Mouse (Mus musculus): ENCODE data around the gene Ptgir. TPM values are rescaled to one million over a fixed set of nuclear protein-coding genes. Genes with fewer than 3 reads are reported as not detected.
"Not testable (repeated sequence)": the region's sequence is repeated elsewhere in the genome, so short reads cannot be mapped to it uniquely, and the experiment has no call there.

Gene Ptgir
- polyA plus RNA-seq, 1 experiment from 2014 or later = 2.3 TPM

DNA sequence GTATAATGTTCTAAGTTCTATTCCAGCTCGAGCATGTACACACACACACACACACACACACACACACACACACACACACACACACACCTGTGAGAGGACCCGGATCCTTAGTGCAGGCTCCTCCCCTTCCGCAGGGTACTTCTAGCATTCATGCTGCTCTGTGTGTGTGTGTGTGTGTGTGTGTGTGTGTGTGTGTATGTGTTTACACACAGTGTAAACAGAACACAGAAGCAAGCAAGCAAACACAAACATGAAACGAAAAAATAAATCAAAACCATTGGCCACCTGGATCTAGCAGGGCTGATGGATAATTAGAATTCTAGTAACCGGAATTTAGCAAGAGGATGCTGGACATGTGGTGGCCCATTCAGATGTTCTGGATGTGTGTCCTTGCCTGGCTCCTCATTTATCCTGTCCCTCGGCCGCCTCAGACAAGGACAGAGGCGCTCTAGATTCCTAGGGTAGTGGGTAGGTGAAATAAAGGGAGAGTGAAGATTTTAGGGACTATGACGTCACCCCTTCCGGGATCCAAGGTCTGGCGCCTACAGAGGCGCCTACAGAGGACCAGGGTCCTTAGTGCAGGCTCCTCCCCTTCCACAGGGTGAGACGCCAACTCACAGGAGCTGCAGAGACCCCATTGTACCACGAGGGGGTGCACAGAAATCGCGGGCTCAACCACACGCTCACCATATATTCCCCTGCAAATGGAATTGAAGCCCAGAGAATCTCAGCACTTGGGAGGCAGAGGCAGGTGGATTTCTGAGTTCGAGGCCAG is 44.8 kb downstream of the Ptgir start:
- Histone ChIP-seq H3K27me3 (replicated peaks; ENCODE audit: control insufficient read depth, insufficient read depth, low read length) (peaks cover 37% of the 10 kb centered on the region), H3K4me3 (ENCODE audit: low read depth, low read length) (no peak overlapping the region), H3K4me2 (ENCODE audit: low read length) (peak overlapping the region; percentile 22; the same call in 1 of the 2 replicates), H3K36me3 (ENCODE audit: control insufficient read depth, insufficient read depth, low read length) (no peaks in the 10 kb centered on the region), H3K9ac (ENCODE audit: low read length) (no peak overlapping the region), H3K4me1 (replicated peaks; ENCODE audit: control insufficient read depth, insufficient read depth, low read length) (peaks cover 29% of the 10 kb centered on the region), H3K9me3 (ENCODE audit: control insufficient read depth, low read length) (no peaks in the 10 kb centered on the region), H3K27ac (ENCODE audit: low read depth) (no peak overlapping the region)
- ATAC-seq (replicated peaks; ENCODE audit: low FRiP score, low TSS enrichment, low read depth) = peak; percentile 80
- peak; percentile 91 for DNase-seq (ENCODE audit: low spot score)
- WGBS = 26% methylated on average over 18 of the region's 18 CpGs

DNA sequence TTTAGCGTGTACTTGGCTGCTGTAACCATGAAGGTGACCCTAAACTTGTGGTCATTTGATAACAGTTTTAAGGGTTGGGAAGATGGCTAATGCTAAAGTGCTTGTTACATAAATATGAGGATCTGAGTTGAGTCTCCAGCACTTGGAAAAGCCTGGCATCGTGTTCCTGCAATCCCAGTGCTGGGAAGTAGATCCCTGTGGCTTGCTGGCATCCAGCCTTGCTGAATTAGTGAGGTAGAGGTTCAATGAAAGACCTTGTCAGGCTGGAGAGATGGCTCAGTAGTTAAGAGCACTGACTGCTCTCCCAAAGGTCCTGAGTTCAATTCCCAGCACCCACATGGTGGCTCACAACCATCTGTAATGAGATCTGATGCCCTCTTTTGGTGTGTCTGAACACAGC is 47.5 kb downstream of the Ptgir start:
- not testable (repeated sequence) for H3K27ac ChIP-seq (ENCODE audit: low read depth)

DNA sequence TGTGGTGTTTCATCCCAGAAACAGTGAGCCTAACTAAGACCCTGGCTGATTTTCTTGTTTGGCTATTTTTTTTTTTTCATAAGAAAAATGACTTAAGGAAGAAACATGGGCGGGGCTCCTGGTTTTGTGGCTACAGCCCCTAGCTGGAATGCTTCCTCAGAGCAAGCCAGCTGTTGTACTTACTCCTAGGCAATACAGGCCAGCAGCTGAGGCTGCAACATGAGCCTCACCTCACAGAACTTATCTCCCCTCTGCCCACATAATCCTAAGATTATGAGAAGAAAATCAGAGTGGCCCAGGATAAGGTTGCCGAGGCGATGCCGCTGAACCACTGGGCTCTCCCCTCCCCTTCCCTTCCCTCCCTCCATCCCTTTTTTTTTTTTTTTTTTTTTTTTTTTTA is 49.4 kb downstream of the Ptgir start:
- DNase-seq (ENCODE audit: low spot score) = no peak
- 77% methylated on average over 4 of the region's 4 CpGs for WGBS
- H3K4me3 ChIP-seq (ENCODE audit: low read depth, low read length) = no peak overlapping the region

More for the DNA sequence above, 47.5 kb downstream of the Ptgir start:
- 62% methylated on average over 2 of the region's 2 CpGs for WGBS
- H3K4me2 ChIP-seq (ENCODE audit: low read length); DNase-seq (ENCODE audit: low spot score); H3K36me3 ChIP-seq (ENCODE audit: control insufficient read depth, insufficient read depth, low read length); H3K9ac ChIP-seq (ENCODE audit: low read length); H3K9me3 ChIP-seq (ENCODE audit: control insufficient read depth, low read length); ATAC-seq (replicated peaks; ENCODE audit: low FRiP score, low TSS enrichment, low read depth); H3K4me3 ChIP-seq (ENCODE audit: low read depth, low read length); H3K4me1 ChIP-seq (replicated peaks; ENCODE audit: control insufficient read depth, insufficient read depth, low read length): not testable (repeated sequence)
- H3K27me3 ChIP-seq (replicated peaks; ENCODE audit: control insufficient read depth, insufficient read depth, low read length) = peaks cover 11% of the 10 kb centered on the region

DNA sequence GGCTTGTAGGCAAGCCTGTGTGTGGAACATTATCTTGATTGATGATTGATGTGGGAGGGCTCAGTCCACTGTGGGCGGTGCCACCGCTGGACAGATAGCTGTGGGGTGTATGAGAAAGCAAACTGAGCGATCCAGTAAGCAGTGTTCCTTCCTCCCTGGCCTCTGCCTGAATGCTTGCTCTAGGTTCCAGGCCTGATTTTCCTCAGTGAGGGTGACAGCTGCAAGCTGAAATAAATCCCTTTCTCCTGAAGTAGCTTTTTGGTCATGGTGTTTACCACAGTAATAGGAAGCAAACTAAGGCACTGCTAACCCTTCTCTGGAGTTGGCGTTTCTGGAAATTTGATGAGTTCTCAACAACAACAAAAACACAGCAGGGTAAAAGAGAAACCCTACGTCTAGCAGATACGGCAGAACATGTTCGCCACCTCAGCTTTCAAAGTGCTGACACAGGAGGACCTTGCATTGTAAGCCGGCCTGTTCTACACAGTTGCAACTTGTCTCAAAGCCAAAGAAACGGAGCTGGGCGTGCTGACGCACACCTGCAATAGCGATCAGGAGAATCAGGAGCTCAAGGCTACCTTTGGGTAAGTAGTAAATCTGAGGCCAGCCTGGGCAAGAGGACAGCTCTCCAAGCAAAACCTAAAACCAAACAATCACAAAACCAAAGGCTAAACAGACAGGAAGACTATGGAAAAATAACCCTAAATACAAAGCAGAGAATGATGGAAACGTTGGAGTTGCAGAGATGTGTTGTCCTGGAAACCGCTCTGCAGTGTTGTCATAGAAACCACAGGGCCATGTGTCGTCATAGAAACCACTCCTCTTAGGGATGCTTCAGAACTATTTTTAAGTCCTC is 50.3 kb downstream of the Ptgir start:
- Histone ChIP-seq H3K4me3 (ENCODE audit: low read depth, low read length) (no peak overlapping the region), H3K9me3 (ENCODE audit: control insufficient read depth, low read length) (no peaks in the 10 kb centered on the region), H3K4me1 (replicated peaks; ENCODE audit: control insufficient read depth, insufficient read depth, low read length) (peaks cover 4% of the 10 kb centered on the region; the same call in 1 of the 2 replicates), H3K36me3 (ENCODE audit: control insufficient read depth, insufficient read depth, low read length) (no peaks in the 10 kb centered on the region), H3K27ac (ENCODE audit: low read depth) (no peak overlapping the region), H3K27me3 (replicated peaks; ENCODE audit: control insufficient read depth, insufficient read depth, low read length) (no peaks in the 10 kb centered on the region), H3K4me2 (ENCODE audit: low read length) (no peak overlapping the region), H3K9ac (ENCODE audit: low read length) (no peak overlapping the region)
- 64% methylated on average over 15 of the region's 15 CpGs for WGBS
- DNase-seq (ENCODE audit: low spot score) = no peak
- no peak for ATAC-seq (replicated peaks; ENCODE audit: low FRiP score, low TSS enrichment, low read depth)

More for the DNA sequence above, 49.4 kb downstream of the Ptgir start:
- H3K9me3 ChIP-seq (ENCODE audit: control insufficient read depth, low read length) = no peaks in the 10 kb centered on the region
- ATAC-seq (replicated peaks; ENCODE audit: low FRiP score, low TSS enrichment, low read depth) = no peak
- H3K9ac ChIP-seq (ENCODE audit: low read length) = no peak overlapping the region
- no peak overlapping the region for H3K4me2 ChIP-seq (ENCODE audit: low read length)
- no peaks in the 10 kb centered on the region for H3K36me3 ChIP-seq (ENCODE audit: control insufficient read depth, insufficient read depth, low read length)
- H3K27ac ChIP-seq (ENCODE audit: low read depth) = no peak overlapping the region
- peaks cover 6% of the 10 kb centered on the region; the same call in 1 of the 2 replicates for H3K4me1 ChIP-seq (replicated peaks; ENCODE audit: control insufficient read depth, insufficient read depth, low read length)
- H3K27me3 ChIP-seq (replicated peaks; ENCODE audit: control insufficient read depth, insufficient read depth, low read length) = no peaks in the 10 kb centered on the region

DNA sequence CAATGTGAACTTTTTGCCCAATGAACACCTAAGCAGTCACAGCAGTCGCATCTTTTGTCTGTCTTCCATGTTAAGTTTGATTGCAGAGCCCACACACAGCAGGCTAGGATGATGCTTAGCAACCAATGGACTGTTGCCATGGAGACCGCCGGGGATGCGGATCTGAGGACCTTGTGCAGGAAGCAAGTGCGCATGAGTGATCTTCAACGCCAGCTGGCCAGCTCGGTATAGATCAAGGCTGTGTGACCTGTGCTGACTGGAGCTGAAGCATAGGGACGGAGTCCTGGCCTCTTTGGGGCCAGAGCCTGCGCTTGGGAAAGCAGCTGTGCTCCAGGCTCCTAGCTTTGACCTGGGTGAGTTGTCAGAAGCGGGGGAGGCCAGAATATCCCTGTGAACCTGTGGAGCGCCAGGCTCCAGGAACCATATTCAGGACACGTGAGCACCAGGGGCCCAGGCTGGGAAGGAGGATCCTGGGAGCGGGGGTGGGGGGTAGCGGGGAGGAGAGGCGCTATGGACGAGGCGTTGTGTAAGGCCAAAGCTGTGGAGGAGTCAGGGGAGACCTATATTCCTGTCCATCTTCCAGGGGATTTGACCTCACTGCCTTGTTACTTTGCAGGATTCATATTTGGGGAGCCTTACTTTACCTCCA is 53.4 kb downstream of the Ptgir start, which contains the start of gene Pnmal1:
Pnmal1 (plus strand) TSS at position 141 of the 649 bp plus-strand sequence.
- H3K27me3 ChIP-seq (replicated peaks; ENCODE audit: control insufficient read depth, insufficient read depth, low read length) = no peaks in the 10 kb centered on the region
- H3K27ac ChIP-seq (ENCODE audit: low read depth) = no peak within 1 kb of the TSS
- H3K4me3 ChIP-seq (ENCODE audit: low read depth, low read length) = no peak within 1 kb of the TSS
- no peaks in the 10 kb centered on the region for H3K9me3 ChIP-seq (ENCODE audit: control insufficient read depth, low read length)
- H3K36me3 ChIP-seq (ENCODE audit: control insufficient read depth, insufficient read depth, low read length) = no peaks in the 10 kb centered on the region
- H3K4me1 ChIP-seq (replicated peaks; ENCODE audit: control insufficient read depth, insufficient read depth, low read length) = peaks cover 4% of the 10 kb centered on the region; the same call in 1 of the 2 replicates
- WGBS = 25% methylated on average over 17 of the region's 17 CpGs
- DNase-seq (ENCODE audit: low spot score) (peak; percentile 72), ATAC-seq (replicated peaks; ENCODE audit: low FRiP score, low TSS enrichment, low read depth) (peak; percentile 72)
- H3K4me2 ChIP-seq (ENCODE audit: low read length) = 0 out of 2 replicates have a peak within 1 kb of the TSS, but pooled peaks have one; percentile 16
- no peak within 1 kb of the TSS for H3K9ac ChIP-seq (ENCODE audit: low read length)

Other genes with a start within 250 kb of the Ptgir start
- gene Ceacam15, start 230.8 kb upstream of the Ptgir start, polyA plus RNA-seq (2014; fragmentation: Nextera tagmentation; extraction: Ambion mirVana) = not detected in 2 replicates
- gene Ceacam9, start 184.6 kb upstream of the Ptgir start, polyA plus RNA-seq (2014; fragmentation: Nextera tagmentation; extraction: Ambion mirVana) = not detected in 2 replicates
- 255 and 270 TPM in 2 replicates for gene Ap2s1, start 168.1 kb upstream of the Ptgir start, polyA plus RNA-seq (2014; fragmentation: Nextera tagmentation; extraction: Ambion mirVana)
- 41.5 and 43.9 TPM in 2 replicates for gene Slc1a5, start 125.2 kb upstream of the Ptgir start, polyA plus RNA-seq (2014; fragmentation: Nextera tagmentation; extraction: Ambion mirVana)
- gene Strn4, start 90.6 kb upstream of the Ptgir start, polyA plus RNA-seq (2014; fragmentation: Nextera tagmentation; extraction: Ambion mirVana) = 107 and 111 TPM in 2 replicates
- 27.5 and 28.3 TPM in 2 replicates for gene Fkrp, start 89.8 kb upstream of the Ptgir start, polyA plus RNA-seq (2014; fragmentation: Nextera tagmentation; extraction: Ambion mirVana)
- 12.0 and 12.8 TPM in 2 replicates for gene Prkd2, start 63.6 kb upstream of the Ptgir start, polyA plus RNA-seq (2014; fragmentation: Nextera tagmentation; extraction: Ambion mirVana)
- gene Dact3, start 31.2 kb upstream of the Ptgir start, polyA plus RNA-seq (2014; fragmentation: Nextera tagmentation; extraction: Ambion mirVana) = 5.3 and 5.5 TPM in 2 replicates
- gene Gng8, start 14.7 kb upstream of the Ptgir start, polyA plus RNA-seq (2014; fragmentation: Nextera tagmentation; extraction: Ambion mirVana) = 12.5 and 13.9 TPM in 2 replicates
- gene Calm3, start 17.6 kb downstream of the Ptgir start, polyA plus RNA-seq (2014; fragmentation: Nextera tagmentation; extraction: Ambion mirVana) = 184 and 190 TPM in 2 replicates
- gene Pnmal2, start 38.2 kb downstream of the Ptgir start, polyA plus RNA-seq (2014; fragmentation: Nextera tagmentation; extraction: Ambion mirVana) = 4.1 and 5.3 TPM in 2 replicates
- 3.7 and 4.1 TPM in 2 replicates for gene Pnmal1, start 53.2 kb downstream of the Ptgir start, polyA plus RNA-seq (2014; fragmentation: Nextera tagmentation; extraction: Ambion mirVana)
- 0.51 and 0.62 TPM in 2 replicates for gene Gm42372, start 76.6 kb downstream of the Ptgir start, polyA plus RNA-seq (2014; fragmentation: Nextera tagmentation; extraction: Ambion mirVana)
- gene Ccdc8, start 86.2 kb downstream of the Ptgir start, polyA plus RNA-seq (2014; fragmentation: Nextera tagmentation; extraction: Ambion mirVana) = 24.1 and 26.0 TPM in 2 replicates
- 101 and 103 TPM in 2 replicates for gene Ppp5c, start 121.4 kb downstream of the Ptgir start, polyA plus RNA-seq (2014; fragmentation: Nextera tagmentation; extraction: Ambion mirVana)
- 55.8 and 58.2 TPM in 2 replicates for gene Hif3a, start 155.9 kb downstream of the Ptgir start, polyA plus RNA-seq (2014; fragmentation: Nextera tagmentation; extraction: Ambion mirVana)
- gene Psg16, start 167.6 kb downstream of the Ptgir start, polyA plus RNA-seq (2014; fragmentation: Nextera tagmentation; extraction: Ambion mirVana) = 0.11 and 0.36 TPM in 2 replicates
- not detected in 2 replicates for gene Ceacam3, start 243.8 kb downstream of the Ptgir start, polyA plus RNA-seq (2014; fragmentation: Nextera tagmentation; extraction: Ambion mirVana)